Mouse (Mus musculus) intestine, embryonic 16.5 days (tissue): ENCODE results near the gene Necab2. TPM values are rescaled to one million over a fixed set of nuclear protein-coding genes. Genes with fewer than 3 reads are reported as not detected.

Source experiments
- ATAC-seq: fragments of 200-750 bp; cut with Nextera tagmentation; 2 replicates; pipeline ENCODE4 v1.8.0; 2017; ENCODE audit warnings: moderate TSS enrichment, moderate library complexity
- H3K27ac ChIP-seq: fragments of 300-500 bp; sonication (generic); 2 replicates; pipeline ENCODE4 v1.5.1; 2014; ENCODE audit warnings: mild to moderate bottlenecking, low read length
- H3K27me3 ChIP-seq: fragments of 300-500 bp; sonication (generic); replicated peaks from 2 replicates; pipeline ENCODE4 v1.6.1; 2014; ENCODE audit warnings: low read length, control low read depth, mixed read lengths; ENCODE audit not compliant: control insufficient read depth, insufficient read depth
- H3K36me3 ChIP-seq: fragments of 300-500 bp; sonication (generic); 2 replicates; pipeline ENCODE4 v1.6.1; 2014; ENCODE audit warnings: low read length, control low read depth; ENCODE audit not compliant: control insufficient read depth, insufficient read depth
- H3K4me1 ChIP-seq: fragments of 300-500 bp; sonication (generic); 2 replicates; pipeline ENCODE4 v1.6.1; 2014; ENCODE audit warnings: low read length, control low read depth, mixed read lengths; ENCODE audit not compliant: control insufficient read depth, insufficient read depth
- H3K4me2 ChIP-seq: fragments of 300-500 bp; sonication (generic); 2 replicates; pipeline ENCODE4 v1.6.1; 2014; ENCODE audit warnings: low read depth, low read length, control low read depth
- H3K4me3 ChIP-seq: fragments of 300-500 bp; sonication (generic); 2 replicates; pipeline ENCODE4 v1.5.1; 2014; ENCODE audit warnings: mild to moderate bottlenecking, low read length
- H3K9ac ChIP-seq: fragments of 300-500 bp; sonication (generic); 2 replicates; pipeline ENCODE4 v1.6.1; 2014; ENCODE audit warnings: low read depth, low read length
- H3K9me3 ChIP-seq: fragments of 300-500 bp; sonication (generic); 2 replicates; pipeline ENCODE4 v1.6.1; 2016; ENCODE audit warnings: low read length, control low read depth; ENCODE audit not compliant: control insufficient read depth
- WGBS: fragments of 180-500 bp; shearing (Covaris S2); extraction: QIAGEN DNeasy Blood & Tissue Kit; methylation state at CpG from one replicate; pipeline ENCODE4 v1.1.7; 2014; 5-methylcytosine and 5-hydroxymethylcytosine counted together
- polyA plus RNA-seq: library from polyadenylated mRNA; unstranded; fragments of >200 nt; fragmentation: Nextera tagmentation; extraction: Ambion mirVana; gene quantifications from 2 replicates; pipeline ENCODE4 v1.2.1, GENCODE M21; 2015

Gene Necab2
- polyA plus RNA-seq, 1 experiment from 2014 or later = 1.6 TPM

GRCm38 (mm10) chr8:119499836-119500235 is 53.3 kb downstream of the Necab2 start:
- Histone ChIP-seq H3K27ac (no peak overlapping the region), H3K9me3 (no peaks in the 10 kb centered on the region), H3K4me1 (no peaks in the 10 kb centered on the region), H3K4me3 (no peak overlapping the region), H3K27me3 (no peaks in the 10 kb centered on the region; the same call in 1 of the 2 replicates), H3K36me3 (no peaks in the 10 kb centered on the region), H3K9ac (no peak overlapping the region), H3K4me2 (no peak overlapping the region)
- WGBS = 94% methylated on average over 2 of the region's 2 CpGs
- no peak for ATAC-seq

DNA sequence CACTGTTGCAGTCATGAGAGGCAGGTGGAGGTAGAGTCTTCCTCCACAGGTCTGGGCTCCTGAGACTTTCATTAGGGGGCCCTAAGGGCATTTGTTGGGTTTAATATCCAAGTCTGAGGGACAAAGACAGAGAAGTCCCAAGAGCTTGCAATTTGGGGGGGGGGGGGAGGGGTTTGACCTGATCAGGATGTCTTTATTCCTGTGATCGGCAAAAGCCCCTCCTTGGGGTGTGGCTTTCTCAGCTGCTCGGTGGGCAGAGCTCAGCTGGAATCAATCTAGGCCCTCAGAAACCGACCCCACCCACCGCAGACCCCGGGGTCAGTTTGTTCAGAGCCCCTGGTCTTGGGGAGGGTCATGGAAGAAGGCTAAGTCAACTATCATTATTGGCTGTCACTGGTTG is 55.1 kb downstream of the Necab2 start, which contains the start of gene Slc38a8:
Slc38a8 (minus strand) TSS at position 101 of the 400 bp plus-strand sequence.
- Histone ChIP-seq H3K9ac (no peak within 1 kb of the TSS), H3K36me3 (no peaks in the 10 kb centered on the region), H3K4me3 (no peak within 1 kb of the TSS), H3K27me3 (no peaks in the 10 kb centered on the region; the same call in 1 of the 2 replicates), H3K4me1 (no peaks in the 10 kb centered on the region), H3K9me3 (no peaks in the 10 kb centered on the region), H3K4me2 (no peak within 1 kb of the TSS), H3K27ac (no peak within 1 kb of the TSS)
- 48% methylated on average over 5 of the region's 5 CpGs for WGBS
- ATAC-seq = no peak

GRCm38 (mm10) chr8:119502111-119502510 is 55.6 kb downstream of the Necab2 start:
- H3K27me3 ChIP-seq = no peaks in the 10 kb centered on the region; the same call in 1 of the 2 replicates
- H3K4me1 ChIP-seq = no peaks in the 10 kb centered on the region
- 43% methylated on average over 4 of the region's 4 CpGs for WGBS
- no peak overlapping the region for H3K4me2 ChIP-seq
- ATAC-seq = no peak
- no peak overlapping the region for H3K27ac ChIP-seq
- H3K9ac ChIP-seq = no peak overlapping the region
- no peaks in the 10 kb centered on the region for H3K36me3 ChIP-seq
- no peaks in the 10 kb centered on the region for H3K9me3 ChIP-seq
- H3K4me3 ChIP-seq = no peak overlapping the region

DNA sequence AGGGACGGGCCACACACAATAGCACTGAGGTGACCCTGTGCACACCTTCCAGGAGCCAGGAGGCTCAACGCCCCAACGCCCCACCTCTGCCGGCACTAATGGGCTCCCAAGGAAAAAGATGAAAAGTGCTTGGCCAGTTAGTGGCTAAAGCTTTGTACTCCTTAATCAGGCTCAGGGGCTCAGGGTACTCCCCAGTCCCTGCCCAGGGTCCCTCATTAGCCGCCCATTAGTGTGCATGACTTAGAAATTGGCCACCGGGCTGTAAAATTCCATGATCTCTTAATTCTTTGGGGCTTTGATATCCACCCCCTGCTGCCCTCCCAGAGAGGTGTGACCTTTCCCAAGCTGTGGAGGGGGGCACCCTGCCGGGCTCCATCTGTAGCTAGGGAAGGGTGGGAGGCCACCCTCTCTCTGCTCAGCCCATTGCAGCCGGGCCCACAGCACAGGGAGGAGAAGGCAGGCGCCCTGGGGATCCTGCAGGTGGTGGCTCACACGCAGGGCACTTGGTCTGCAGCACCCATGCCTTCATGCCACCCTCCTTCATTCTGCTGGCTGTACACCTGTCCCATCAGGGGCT is 56.8 kb downstream of the Necab2 start:
- Histone ChIP-seq H3K27ac (no peak overlapping the region), H3K36me3 (0 out of 2 replicates have a peak, but pooled peaks cover 2% of the 10 kb centered on the region), H3K4me2 (no peak overlapping the region), H3K9me3 (no peaks in the 10 kb centered on the region), H3K27me3 (no peaks in the 10 kb centered on the region; the same call in 1 of the 2 replicates), H3K4me1 (no peaks in the 10 kb centered on the region), H3K4me3 (no peak overlapping the region), H3K9ac (no peak overlapping the region)
- WGBS = 40% methylated on average over 10 of the region's 10 CpGs
- no peak for ATAC-seq

DNA sequence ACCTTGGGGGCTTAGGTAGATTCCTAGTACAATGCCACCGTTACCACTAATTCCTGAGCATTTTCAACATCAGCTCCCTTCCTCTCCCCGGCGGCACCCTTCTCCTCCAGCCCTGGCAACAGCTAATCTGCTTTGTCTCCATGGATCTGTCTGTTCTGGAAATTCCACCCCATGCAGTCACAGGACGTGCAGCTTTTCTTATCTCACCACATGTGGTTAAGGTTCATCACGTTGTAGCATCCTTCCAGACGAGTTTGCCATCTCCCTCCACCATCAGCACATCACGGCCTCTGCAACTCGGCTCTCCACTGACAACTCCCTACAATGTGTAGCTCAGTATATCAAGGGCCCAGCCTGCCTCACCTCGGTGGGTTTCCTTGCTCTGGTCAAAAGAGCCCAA is 59.0 kb downstream of the Necab2 start:
- no peak for ATAC-seq
- H3K4me1 ChIP-seq = no peaks in the 10 kb centered on the region
- peaks cover 19% of the 10 kb centered on the region; the same call in 1 of the 2 replicates for H3K36me3 ChIP-seq
- H3K9me3 ChIP-seq = no peaks in the 10 kb centered on the region
- H3K4me2 ChIP-seq = no peak overlapping the region
- WGBS = 46% methylated on average over 9 of the region's 9 CpGs
- no peak overlapping the region for H3K27ac ChIP-seq
- H3K4me3 ChIP-seq = no peak overlapping the region
- no peak overlapping the region for H3K9ac ChIP-seq
- no peaks in the 10 kb centered on the region; the same call in 1 of the 2 replicates for H3K27me3 ChIP-seq

GRCm38 (mm10) chr8:119506106-119506505 is 59.6 kb downstream of the Necab2 start:
- Histone ChIP-seq H3K9ac (no peak overlapping the region), H3K9me3 (no peaks in the 10 kb centered on the region), H3K27me3 (no peaks in the 10 kb centered on the region; the same call in 1 of the 2 replicates), H3K27ac (no peak overlapping the region), H3K36me3 (peaks cover 19% of the 10 kb centered on the region; the same call in 1 of the 2 replicates), H3K4me1 (no peaks in the 10 kb centered on the region), H3K4me3 (no peak overlapping the region), H3K4me2 (no peak overlapping the region)
- 86% methylated on average over 8 of the region's 8 CpGs for WGBS
- no peak for ATAC-seq

DNA sequence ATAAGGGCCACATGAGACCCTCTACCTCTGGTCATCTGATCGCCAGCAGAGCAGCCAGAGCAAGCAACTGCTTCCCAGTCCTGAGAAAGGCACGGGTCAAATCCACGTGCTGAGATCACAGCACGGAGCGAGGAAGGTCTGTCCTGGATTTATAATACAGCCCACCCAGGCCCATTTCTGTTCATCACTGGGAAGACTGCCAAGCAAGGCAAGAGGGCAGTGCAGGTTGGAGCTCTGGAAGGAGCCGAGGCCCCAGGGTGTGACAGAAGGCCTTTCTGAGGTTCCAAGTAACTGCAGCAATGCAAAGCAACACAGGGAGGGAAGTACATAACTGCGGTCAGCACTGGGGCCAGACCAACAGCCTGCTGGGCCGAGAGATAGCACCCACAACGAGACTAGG is 64.0 kb downstream of the Necab2 start:
- no peak overlapping the region for H3K27ac ChIP-seq
- H3K4me2 ChIP-seq = no peak overlapping the region
- peaks cover 33% of the 10 kb centered on the region for H3K36me3 ChIP-seq
- no peaks in the 10 kb centered on the region for H3K27me3 ChIP-seq
- 85% methylated on average over 9 of the region's 9 CpGs for WGBS
- H3K9ac ChIP-seq = no peak overlapping the region
- no peaks in the 10 kb centered on the region for H3K4me1 ChIP-seq
- H3K4me3 ChIP-seq = no peak overlapping the region
- no peaks in the 10 kb centered on the region for H3K9me3 ChIP-seq
- ATAC-seq = no peak

- no peak overlapping the region for H3K9ac ChIP-seq
- no peak overlapping the region for H3K4me3 ChIP-seq
- no peak overlapping the region for H3K4me2 ChIP-seq
- no peak for ATAC-seq
- H3K27me3 ChIP-seq = no peaks in the 10 kb centered on the region
- peaks cover 36% of the 10 kb centered on the region for H3K36me3 ChIP-seq
- no peaks in the 10 kb centered on the region for H3K4me1 ChIP-seq
- 90% methylated on average over 7 of the region's 7 CpGs for WGBS
- H3K9me3 ChIP-seq = no peaks in the 10 kb centered on the region
- H3K27ac ChIP-seq = no peak overlapping the region
Observed at GRCm38 (mm10) chr8:119511722-119512121, 65.2 kb downstream of the Necab2 start.

GRCm38 (mm10) chr8:119513405-119513804 is 66.9 kb downstream of the Necab2 start:
- H3K9ac ChIP-seq = no peak overlapping the region
- 89% methylated on average over 4 of the region's 4 CpGs for WGBS
- H3K27ac ChIP-seq = no peak overlapping the region
- no peak for ATAC-seq
- H3K27me3 ChIP-seq = no peaks in the 10 kb centered on the region
- H3K4me3 ChIP-seq = no peak overlapping the region
- no peaks in the 10 kb centered on the region for H3K9me3 ChIP-seq
- no peaks in the 10 kb centered on the region for H3K4me1 ChIP-seq
- H3K36me3 ChIP-seq = peaks cover 41% of the 10 kb centered on the region
- H3K4me2 ChIP-seq = no peak overlapping the region

DNA sequence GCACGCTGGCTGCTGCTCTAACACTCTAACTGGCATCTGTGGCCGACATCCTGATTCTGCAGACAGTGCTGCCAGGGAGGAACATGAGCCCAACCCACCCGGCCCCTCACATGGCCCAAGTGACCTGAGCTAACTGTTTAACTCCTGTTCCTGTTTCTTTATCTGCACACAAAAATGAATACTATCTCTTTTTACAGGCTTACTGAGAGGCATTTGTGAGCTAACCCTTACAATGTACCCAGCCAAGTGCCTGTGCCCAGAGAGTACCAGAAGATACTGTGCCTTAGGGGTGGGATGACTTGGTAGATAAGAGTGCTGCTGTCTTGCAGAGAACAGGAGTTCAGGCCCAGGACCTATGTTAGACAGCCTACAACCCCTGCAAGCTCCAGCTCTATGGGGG is 68.4 kb downstream of the Necab2 start:
- 86% methylated on average over 3 of the region's 3 CpGs for WGBS
- Histone ChIP-seq H3K4me1 (no peaks in the 10 kb centered on the region), H3K36me3 (peaks cover 30% of the 10 kb centered on the region), H3K9ac (no peak overlapping the region), H3K27me3 (no peaks in the 10 kb centered on the region), H3K27ac (no peak overlapping the region), H3K4me2 (no peak overlapping the region), H3K4me3 (no peak overlapping the region), H3K9me3 (no peaks in the 10 kb centered on the region)
- no peak for ATAC-seq
